Comparison of ENCODE assay signal across 8 mouse cellular contexts in genomic region chr8:105269461-105269947, GRCm38 (mm10). TPM values are rescaled to one million over a fixed set of nuclear protein-coding genes. Genes with fewer than 3 reads are reported as not detected.
DNase-seq lines count a peak whose midpoint lies in the region; ATAC-seq and TF ChIP-seq lines count a peak whose summit lies in the region.

TSS of gene Hsf4 (plus strand) at chr8:105269801.

- peak within 1 kb of the TSS; percentile 64 for H3K9ac ChIP-seq in embryonic facial prominence, embryonic 13.5 days
- peak within 1 kb of the TSS; percentile 71 for H3K9ac ChIP-seq in heart, embryonic 16.5 days (ENCODE audit: low read length)

- no peak for TF ChIP-seq CTCF in G1E (IDR thresholded peaks at IDR 0.05; ENCODE audit: low read depth, low read length)

- peaks cover 31% of the 10 kb centered on the region for H3K36me3 ChIP-seq in G1E (replicated peaks)
- H3K36me3 ChIP-seq in embryonic facial prominence, embryonic 13.5 days = no peaks in the 10 kb centered on the region
- no peaks in the 10 kb centered on the region for H3K36me3 ChIP-seq in heart, embryonic 16.5 days (ENCODE audit: control insufficient read depth, insufficient read depth)

- H3K27ac ChIP-seq in embryonic facial prominence, embryonic 13.5 days = no peak within 1 kb of the TSS
- no peak within 1 kb of the TSS for H3K27ac ChIP-seq in heart, embryonic 16.5 days (ENCODE audit: low read length)

- peaks cover 10% of the 10 kb centered on the region for H3K9me3 ChIP-seq in G1E (replicated peaks)
- no peaks in the 10 kb centered on the region for H3K9me3 ChIP-seq in embryonic facial prominence, embryonic 13.5 days
- H3K9me3 ChIP-seq in heart, embryonic 16.5 days (replicated peaks; ENCODE audit: control insufficient read depth, low read length) = no peaks in the 10 kb centered on the region

- H3K4me2 ChIP-seq in embryonic facial prominence, embryonic 13.5 days = peak within 1 kb of the TSS; percentile 93
- H3K4me2 ChIP-seq in heart, embryonic 16.5 days (ENCODE audit: low read depth, low read length) = peak within 1 kb of the TSS; percentile 93

- ATAC-seq in G1E (ENCODE audit: extremely low read depth, insufficient number of reproducible peaks, low FRiP score, poor library complexity, severe bottlenecking) = 0 out of 2 replicates have a peak, but pooled peaks have one; percentile 36
- ATAC-seq in embryonic facial prominence, embryonic 13.5 days (ENCODE audit: insufficient number of reproducible peaks, insufficient read depth, low FRiP score, low TSS enrichment, low read depth) = no peak
- ATAC-seq in heart, embryonic 16.5 days (replicated peaks; ENCODE audit: extremely low read depth, insufficient read depth, low FRiP score) = peak; percentile 20; the same call in 1 of the 2 replicates
- peak; percentile 47 for ATAC-seq in megakaryocyte, adult 5-6 weeks (ENCODE audit: poor library complexity, severe bottlenecking)

- H3K4me1 ChIP-seq in G1E (ENCODE audit: insufficient read depth, low read depth, low read length) = peaks cover 69% of the 10 kb centered on the region
- H3K4me1 ChIP-seq in embryonic facial prominence, embryonic 13.5 days = peaks cover 45% of the 10 kb centered on the region
- H3K4me1 ChIP-seq in heart, embryonic 16.5 days (ENCODE audit: control insufficient read depth, insufficient read depth, low read length) = peaks cover 29% of the 10 kb centered on the region

- H3K4me3 ChIP-seq in G1E (ENCODE audit: low read depth, low read length) = peak within 1 kb of the TSS; percentile 67
- H3K4me3 ChIP-seq in embryonic facial prominence, embryonic 13.5 days = peak within 1 kb of the TSS; percentile 51
- peak within 1 kb of the TSS; percentile 58 for H3K4me3 ChIP-seq in heart, embryonic 16.5 days (ENCODE audit: low read length)

- peak; percentile 74 for DNase-seq in gastrocnemius, adult 18-20 months (ENCODE audit: low spot score)
- DNase-seq in gastrocnemius, postnatal 4 days (ENCODE audit: low spot score in 2 of 2) = no peak
- peak; percentile 67 for DNase-seq in G1E (ENCODE audit: low spot score)
- DNase-seq in kidney, postnatal 25 days = peak; percentile 66 to 88
- peak; percentile 62 to 72 for DNase-seq in urinary bladder, postnatal 36 days (ENCODE audit: low spot score in 2 of 2)

- WGBS in embryonic facial prominence, embryonic 13.5 days = under 1% methylated on average over 42 of the region's 42 CpGs
- 2% methylated on average over 42 of the region's 42 CpGs for WGBS in heart, embryonic 16.5 days

- H3K27me3 ChIP-seq in G1E (ENCODE audit: insufficient read depth, low read length) = peaks cover 25% of the 10 kb centered on the region
- peaks cover 97% of the 10 kb centered on the region for H3K27me3 ChIP-seq in embryonic facial prominence, embryonic 13.5 days
- H3K27me3 ChIP-seq in heart, embryonic 16.5 days (ENCODE audit: control insufficient read depth, insufficient read depth, low read length) = peaks cover 67% of the 10 kb centered on the region

RNA-seq across cellular contexts. Expression of gene Hsf4, which starts in this region (rescaled TPM):
- total RNA-seq in gastrocnemius, adult 18-20 months (2021) = 10 to 100 TPM in 1 of 2 experiments, 1 to 10 TPM in 1; 9.8 to 11.1 TPM
- under 1 TPM; 0.21 to 0.29 TPM for total RNA-seq in gastrocnemius, postnatal 4 days (2021)
- 0.49 and 0.68 TPM in 2 replicates for total RNA-seq in G1E (2014; fragmentation: Nextera tagmentation)
- total RNA-seq in G1E (2017) = 0.70 and 0.93 TPM in 2 replicates
- 0.33 and 0.39 TPM in 2 replicates for polyA plus RNA-seq in G1E (2012)
- 0.13 and 0.22 TPM in 2 replicates for polyA plus RNA-seq in embryonic facial prominence, embryonic 13.5 days (2015; fragmentation: Nextera tagmentation; extraction: Ambion mirVana)
- polyA plus RNA-seq in heart, embryonic 16.5 days (2015; fragmentation: Nextera tagmentation; extraction: Ambion mirVana) = 0.27 and 0.29 TPM in 2 replicates
- 0.22 TPM in 1 of 2 replicates, not detected in the other for total RNA-seq in megakaryocyte, adult 5-6 weeks (2015)
- total RNA-seq in megakaryocyte, adult 5-6 weeks (2017) = not detected in 2 replicates

Comparison
In these comparisons a context has a peak if more than half of its experiments do, and no peak if none do; other contexts are left out.
1. RNA of gene Hsf4 (total RNA-seq): 9.8 to 11.1 TPM in gastrocnemius, adult 18-20 months; 0.49 to 0.93 TPM in G1E, 0.21 to 0.29 TPM in gastrocnemius, postnatal 4 days and 0.22 TPM in megakaryocyte, adult 5-6 weeks; every median in the first group is over 4 times any median in the second.
2. DNase-seq: peak in gastrocnemius, adult 18-20 months (single experiment), kidney, postnatal 25 days (2 of 2) and urinary bladder, postnatal 36 days (2 of 2); none in gastrocnemius, postnatal 4 days (0 of 2).
3. Peak in DNase-seq, ATAC-seq and H3K4me3 ChIP-seq in G1E; RNA of the gene not detected or under 1 TPM.
4. Peak in ATAC-seq, H3K4me3 ChIP-seq, H3K9ac ChIP-seq and H3K4me2 ChIP-seq in heart, embryonic 16.5 days; RNA of the gene not detected or under 1 TPM.
5. Peak in ATAC-seq in megakaryocyte, adult 5-6 weeks; RNA of the gene not detected or under 1 TPM.
6. Peak in every context shown above with its lines, with median percentiles within 50 percentile points of each other: H3K4me3 ChIP-seq.